Mouse (Mus musculus) adrenal gland, postnatal 10 days (tissue): ENCODE data around the gene Cd24a. TPM values are rescaled to one million over a fixed set of nuclear protein-coding genes. Genes with fewer than 3 reads are reported as not detected.

Experiments used
- DNase-seq: peaks from one replicate; pipeline ENCODE4 v3.0.0; 2021; ENCODE audit warnings: mixed read lengths
- total RNA-seq, 2 experiments: library from RNA; stranded (reverse); gene quantifications; 2 replicates each; pipeline ENCODE4 v1.2.3; 2021

The Cd24a gene
- total RNA-seq, 2 experiments from 2014 or later: 59.7 to 91.7 TPM

DNA sequence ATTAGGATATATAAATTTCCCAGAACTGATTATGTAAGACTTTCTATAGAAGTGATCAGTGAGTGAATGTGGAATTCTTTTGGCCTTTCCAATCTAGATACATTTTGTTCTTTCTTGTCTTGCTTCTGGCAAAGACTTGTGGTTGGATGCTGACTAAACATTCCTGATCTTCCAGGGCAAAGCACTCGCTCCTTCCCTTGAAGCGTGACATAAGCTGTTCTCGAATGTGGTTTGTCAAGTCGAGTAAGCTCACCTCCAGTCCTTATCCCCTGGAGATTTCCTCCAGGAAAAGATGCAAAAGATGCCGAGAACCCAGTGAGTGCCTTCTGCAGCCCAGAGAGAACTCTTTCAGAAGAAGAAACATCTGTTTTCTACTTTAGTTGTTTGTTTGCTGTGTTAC is 51.1 kb downstream of the Cd24a start:
- DNase-seq: no peak

DNA sequence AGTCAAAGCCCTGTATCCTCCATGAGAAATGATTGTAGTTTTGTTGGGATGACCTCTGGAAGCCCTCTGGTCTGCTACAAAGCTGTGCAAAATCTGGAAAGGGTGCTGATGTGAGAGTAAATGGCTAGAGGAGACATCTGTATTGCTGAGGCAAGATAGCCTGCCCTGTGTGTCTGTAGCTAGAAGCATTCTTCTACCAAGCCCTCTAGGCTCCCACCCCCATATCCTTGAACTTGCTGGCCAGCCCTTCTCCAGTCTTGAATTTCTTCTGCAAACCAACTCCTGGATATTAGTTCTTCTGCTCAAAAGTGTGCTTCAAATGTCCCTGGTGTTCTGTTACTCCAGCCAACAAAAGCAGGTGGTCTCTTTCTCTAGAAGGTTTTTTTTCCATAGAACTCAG is 51.8 kb downstream of the Cd24a start:
- DNase-seq: no peak

DNA sequence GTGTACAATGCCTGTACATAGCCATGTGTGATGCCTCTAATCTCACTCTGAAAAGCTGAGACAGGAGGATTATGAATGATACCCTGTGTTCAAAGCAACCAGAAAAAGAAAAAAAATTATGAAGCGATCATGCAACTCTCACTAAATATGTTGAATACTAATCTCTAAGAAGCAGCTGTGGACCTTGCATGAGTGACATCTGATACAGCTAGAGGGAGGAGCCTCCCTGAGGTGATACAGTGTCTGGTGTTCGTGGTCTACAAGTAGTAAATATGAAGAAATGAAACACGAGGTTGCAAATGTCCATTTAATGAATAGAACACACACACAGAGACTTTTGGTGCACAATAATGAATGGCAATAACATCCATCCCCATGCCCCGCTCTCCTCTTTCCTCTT is 52.5 kb downstream of the Cd24a start:
- no peak for DNase-seq

DNA sequence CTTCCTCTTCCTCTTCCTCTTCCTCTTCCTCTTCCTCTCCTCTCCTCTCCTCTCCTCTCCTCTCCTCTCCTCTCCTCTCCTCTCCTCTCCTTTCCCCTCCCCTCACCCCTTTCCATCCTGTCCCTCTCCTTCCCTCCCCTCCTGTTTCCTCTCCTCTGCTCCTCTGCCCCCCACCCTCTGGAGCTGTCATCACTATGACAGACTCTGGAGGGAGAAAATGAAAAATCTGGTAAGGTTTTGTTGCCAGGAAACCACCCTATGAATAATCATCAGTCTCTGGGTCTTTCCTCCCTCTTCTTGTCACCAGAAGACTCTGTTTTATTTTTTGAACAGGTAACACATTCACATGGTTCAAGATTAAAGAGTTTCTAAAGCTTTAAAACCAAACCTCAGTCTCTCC is 53.0 kb downstream of the Cd24a start:
- no peak for DNase-seq

- no peak for DNase-seq
These were observed 53.7 kb downstream of the Cd24a start for GRCm38 (mm10) chr10:43631639-43632354.

- no peak for DNase-seq
These were observed 55.0 kb downstream of the Cd24a start for GRCm38 (mm10) chr10:43633117-43633516.

Other genes with a start within 250 kb of the Cd24a start
- 1 to 10 TPM; 7.8 to 10.0 TPM for gene Bend3, start 99.5 kb upstream of the Cd24a start, total RNA-seq
- gene Gm9803, start 54.2 kb upstream of the Cd24a start, total RNA-seq: 10 to 100 TPM; 18.7 to 26.3 TPM
- gene 1700021F05Rik, start 37.3 kb upstream of the Cd24a start, total RNA-seq: 100 to 1,000 TPM in 1 of 2 experiments, 10 to 100 TPM in 1; 94.1 to 111 TPM